Mouse (Mus musculus) cortical plate, adult 2 months (tissue): ENCODE data around the gene Carmil3.

Experiments
- CTCF ChIP-seq: fragments of 200-500 bp; IDR thresholded peaks from 2 replicates; pipeline ENCODE4 v1.5.1; 2011; ENCODE audit warnings: mild to moderate bottlenecking, control low read depth, low read length; ENCODE audit not compliant: insufficient read depth; ENCODE audit errors: extremely low read depth
- POLR2A ChIP-seq: fragments of 200-500 bp; IDR thresholded peaks from 2 replicates; pipeline ENCODE4 v1.6.1; 2011; ENCODE audit warnings: mild to moderate bottlenecking, low read length, control low read depth; ENCODE audit not compliant: insufficient read depth; ENCODE audit errors: extremely low read depth

DNA sequence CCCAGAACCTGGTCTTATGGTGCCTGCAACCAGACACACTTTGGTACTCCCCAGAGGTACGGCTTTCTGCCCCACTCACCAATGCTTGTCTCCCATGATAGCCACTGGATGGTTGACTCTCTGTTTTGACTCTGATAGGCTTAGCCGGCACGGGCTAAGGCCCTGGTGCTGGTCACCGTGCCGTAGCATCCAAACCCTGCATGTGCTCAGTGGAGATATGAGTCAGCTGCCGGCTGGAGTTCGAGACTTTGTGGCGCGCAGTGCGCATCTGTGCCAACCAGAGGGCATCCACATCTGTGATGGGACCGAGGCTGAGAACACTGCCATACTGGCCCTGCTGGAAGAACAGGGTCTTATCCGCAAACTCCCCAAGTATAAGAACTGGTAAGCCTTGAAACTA, 51.8 kb downstream of the Carmil3 start:
- TF ChIP-seq POLR2A (no peak), CTCF (no peak)
